Mouse (Mus musculus) spleen, adult 12 weeks (tissue): ENCODE data around the gene Pex5l.

Experiments
- DNase-seq: peaks from one replicate; pipeline ENCODE4 v3.0.0; 2022; ENCODE audit warnings: low spot score

Gene Pex5l

DNA sequence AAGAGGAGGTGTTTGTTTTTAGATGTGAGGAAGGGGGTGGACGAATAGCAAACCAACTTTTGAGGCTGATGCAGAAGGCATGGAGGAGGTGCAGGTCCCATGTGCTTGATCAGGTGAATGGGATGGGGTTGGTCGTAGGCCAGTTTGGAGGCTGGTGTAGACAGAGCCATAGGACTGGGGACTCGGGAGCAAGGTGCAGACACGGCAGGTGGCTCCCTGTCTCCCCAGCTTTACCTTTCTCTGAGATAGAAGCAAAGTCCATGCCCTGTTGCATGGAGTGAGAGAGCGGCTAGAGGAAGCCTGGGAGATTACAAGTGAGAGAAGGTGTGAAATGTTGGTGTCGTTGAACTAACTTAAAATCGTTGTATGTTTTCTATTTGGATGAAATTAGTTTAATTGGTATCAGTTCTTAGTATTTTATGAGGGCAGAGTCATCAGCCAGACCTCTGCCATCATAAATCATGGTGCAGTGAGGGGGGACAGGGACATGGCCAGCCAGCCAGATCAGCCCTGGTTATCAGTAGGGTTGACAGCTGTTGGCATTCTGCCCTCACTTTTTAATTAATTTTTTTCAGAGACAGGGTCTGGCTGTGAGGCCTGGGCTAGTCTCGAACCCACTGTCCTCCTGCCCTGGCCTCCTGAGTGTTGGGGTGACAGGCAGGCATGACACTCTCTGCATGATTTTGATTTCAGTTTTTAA, 203.1 kb downstream of the Pex5l start:
- DNase-seq, result no peak

DNA sequence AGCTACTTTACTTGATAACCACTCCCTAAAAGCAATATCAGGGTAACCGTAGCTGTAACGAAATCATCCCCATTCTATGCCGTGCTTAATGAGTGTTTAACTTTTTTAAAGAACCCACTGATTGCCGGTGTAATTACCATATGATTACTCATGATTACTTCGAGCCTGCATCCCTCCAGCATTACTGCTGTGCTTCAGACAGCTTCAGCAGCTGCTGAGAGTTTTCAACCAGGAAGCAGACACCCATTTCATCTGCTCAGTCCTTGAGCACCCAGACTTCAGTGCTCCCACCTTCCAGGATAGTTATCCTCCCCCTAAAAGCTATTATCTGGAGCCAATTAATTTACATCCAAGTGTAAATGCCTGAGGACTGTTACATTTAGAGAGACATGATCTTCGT, 218.9 kb downstream of the Pex5l start:
- no peak for DNase-seq

DNA sequence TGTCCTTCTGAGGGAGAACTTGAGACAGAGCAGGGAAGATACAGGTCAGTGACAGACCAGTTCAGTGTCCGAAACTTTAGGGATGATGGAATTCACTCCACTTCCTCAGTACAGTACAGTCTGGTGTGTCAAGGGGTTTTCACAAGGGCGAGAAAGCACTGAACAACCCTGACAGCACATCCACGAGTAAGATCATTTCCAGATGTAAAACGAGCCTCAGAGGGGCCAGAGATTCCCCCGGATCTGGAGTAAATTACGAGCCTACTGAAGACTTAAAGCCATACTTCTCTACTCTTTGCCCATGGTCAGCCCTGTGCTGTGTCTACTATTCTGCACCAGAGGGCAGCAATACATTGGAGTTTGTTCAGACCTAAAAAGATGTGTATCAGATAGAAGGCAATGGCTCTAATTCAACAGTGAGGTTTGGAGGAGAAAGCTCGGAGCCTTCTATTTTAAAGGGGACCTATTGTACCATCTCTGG, 232.9 kb downstream of the Pex5l start:
- no peak for DNase-seq

DNA sequence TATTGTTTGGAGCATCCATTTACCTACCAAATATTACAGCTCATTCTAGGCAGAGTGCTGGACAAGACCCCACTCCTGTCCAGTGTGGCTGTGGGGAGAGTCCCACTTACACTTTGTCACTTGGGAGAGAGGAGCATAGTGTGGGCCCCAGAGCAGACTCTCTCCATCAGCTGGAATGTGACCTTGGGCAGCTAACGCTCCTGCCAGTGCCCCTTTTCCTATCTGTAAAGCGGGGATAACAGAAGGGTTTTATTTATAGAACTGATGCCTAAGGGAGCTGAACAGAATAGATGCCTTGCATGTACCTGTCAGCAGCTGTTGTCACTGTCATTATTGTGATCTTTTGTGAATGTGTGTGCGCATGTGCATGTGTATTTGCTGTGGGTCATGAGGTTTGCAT, 234.6 kb downstream of the Pex5l start:
- no peak for DNase-seq

DNA sequence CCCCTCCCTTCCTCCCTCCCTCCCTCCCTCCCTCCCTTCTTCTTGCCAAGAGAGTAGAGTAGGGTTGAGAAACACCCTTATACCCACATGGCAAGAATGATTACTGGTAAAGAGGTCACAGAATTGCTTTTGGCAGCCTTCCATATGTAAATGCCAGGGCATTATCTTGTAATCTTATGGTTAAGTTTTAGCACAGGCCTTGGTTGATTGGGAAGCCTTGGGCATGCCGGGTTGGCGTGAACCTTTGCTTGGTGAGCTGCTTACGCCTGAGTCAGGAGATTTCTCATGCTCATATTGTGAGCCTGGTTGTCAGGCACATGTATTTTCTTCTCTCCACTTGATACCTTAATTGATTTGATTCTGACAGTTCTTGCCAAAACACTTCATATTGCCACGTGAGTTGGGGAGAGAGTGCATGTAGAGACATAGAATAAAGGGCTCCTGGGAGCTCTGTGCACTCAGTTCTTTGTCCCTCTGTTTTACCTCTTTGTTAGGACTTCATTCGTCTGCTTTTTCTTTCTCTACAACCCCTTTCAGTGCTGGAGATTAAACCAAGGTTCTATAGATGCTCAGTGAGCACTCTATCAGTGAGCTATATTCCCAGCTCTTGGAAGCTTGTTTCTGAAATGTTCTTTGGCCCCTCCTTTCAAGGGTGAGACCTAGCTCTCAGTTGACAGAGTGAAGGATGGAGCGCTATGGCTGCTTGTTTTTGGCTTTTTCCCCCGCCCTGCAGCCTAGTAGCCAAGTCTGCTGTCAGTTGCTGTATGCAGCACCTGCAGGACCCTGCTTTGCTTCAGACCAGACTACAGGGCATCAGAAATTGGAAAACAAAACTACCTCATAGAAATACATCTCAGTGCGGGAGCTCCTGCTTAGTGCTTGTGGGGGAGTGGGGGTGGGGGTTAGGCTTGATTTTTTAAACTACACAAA, 236.9 kb downstream of the Pex5l start:
- DNase-seq, result no peak

DNA sequence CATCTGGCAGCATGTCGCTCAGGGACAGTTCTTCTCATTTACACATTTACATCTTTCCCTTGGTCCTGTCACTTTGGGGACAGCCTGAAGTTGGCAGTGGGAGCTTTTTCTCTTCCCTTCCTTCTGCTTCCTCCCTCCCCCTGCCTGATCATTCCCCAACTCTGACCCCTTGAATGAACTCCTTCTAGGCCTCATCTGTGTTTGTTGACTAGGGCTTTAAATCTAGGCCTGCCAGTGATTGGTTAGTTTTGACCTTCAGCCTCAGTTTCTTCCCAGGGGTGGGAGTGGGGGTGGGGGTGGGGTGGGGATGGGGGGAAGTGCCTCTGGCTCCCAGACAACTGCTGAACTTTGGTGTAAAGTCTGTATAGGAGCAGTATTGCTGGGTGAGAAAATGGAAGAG, 238.4 kb downstream of the Pex5l start:
- DNase-seq, result no peak

DNA sequence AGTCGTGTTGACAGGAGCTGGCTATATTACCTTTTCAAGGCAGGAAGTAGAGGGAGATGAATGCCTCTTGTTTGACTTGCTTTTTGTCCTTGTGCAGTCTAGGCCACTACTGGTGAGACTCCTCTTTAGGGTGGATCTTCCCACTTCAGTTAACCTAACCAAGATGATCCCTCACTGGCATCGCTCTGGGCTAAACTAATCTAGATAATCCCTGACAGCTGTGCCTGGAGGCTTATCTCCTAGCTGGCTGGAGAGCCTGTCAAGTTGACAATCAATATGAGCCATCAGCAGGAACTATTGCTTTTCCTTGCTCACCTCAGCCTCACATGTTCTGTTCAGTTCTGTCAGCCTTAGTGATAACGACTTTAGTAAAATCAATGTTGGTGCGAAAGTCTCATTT, 239.6 kb downstream of the Pex5l start:
- no peak for DNase-seq
